ENCODE assay signal across 12 mouse cellular contexts in the genomic region with DNA sequence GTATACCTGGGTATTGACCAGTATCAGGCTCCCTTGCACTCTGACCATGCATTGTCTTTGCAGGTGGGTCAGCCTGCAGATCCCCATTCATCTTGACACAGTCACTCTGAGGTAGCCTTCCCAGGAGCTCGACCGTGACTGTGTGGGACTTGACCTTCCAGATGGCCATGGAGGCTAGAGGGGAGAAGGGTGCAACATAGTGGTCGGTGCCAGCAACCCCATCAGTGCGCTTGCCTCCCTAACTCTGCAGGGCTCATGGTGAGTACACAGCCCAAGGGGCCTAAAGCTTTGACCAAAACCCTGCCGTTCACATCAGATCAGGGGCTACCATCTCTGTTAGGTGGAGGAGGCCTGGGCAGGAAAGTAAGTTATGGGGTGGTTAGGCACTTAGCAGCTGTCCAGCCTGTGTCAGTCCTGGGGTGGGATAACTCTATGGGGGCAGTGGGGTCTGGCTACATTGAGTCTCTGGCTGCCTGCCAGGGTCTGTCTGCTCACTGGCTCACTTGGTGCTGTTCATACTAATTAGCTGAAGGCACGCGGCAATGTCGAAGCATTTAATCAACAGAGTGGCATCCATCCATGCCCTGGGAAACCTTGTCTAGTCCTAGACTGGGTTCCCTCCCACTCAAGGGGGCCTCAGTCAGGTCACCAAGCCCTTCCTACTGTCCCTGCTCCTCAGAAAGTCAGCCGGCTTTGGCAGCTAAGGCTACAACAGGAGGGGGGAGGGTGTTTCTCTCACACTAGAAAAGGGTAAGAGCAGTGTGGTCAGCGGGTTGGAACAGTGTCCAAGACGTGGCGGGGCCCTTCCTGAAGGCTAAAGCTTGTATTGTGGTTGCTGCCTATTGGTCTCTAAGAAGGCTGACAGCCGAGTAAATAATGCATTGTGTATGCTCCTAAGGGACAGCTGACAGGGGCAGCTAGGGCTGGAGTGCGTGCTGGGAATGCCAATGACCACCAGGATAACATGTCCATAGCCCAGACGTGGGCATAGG. TPM values are rescaled to one million over a fixed set of nuclear protein-coding genes. Genes with fewer than 3 reads are reported as not detected.
A peak's percentile ranks its signal among the peaks of the same experiment; 100 is the strongest.
DNase-seq lines count a peak whose midpoint lies in the region; ATAC-seq and TF ChIP-seq lines count a peak whose summit lies in the region.
"Had no signal": no experiment of that assay in that cellular context is flagged by ENCODE, and none has a peak within 500 bp of the region (broad histone marks: within the 10 kb centered on the region; RNA-seq: fewer than 3 reads in every experiment).

No protein-coding gene starts in this region.

- peaks cover 9% of the 10 kb centered on the region for H3K27me3 ChIP-seq in kidney, embryonic 16.5 days (ENCODE audit: insufficient read depth, low read length)
- H3K27me3 ChIP-seq in cerebellum, adult 2 months (ENCODE audit: control insufficient read depth, insufficient read depth, low read length), result no peaks in the 10 kb centered on the region
- no peaks in the 10 kb centered on the region for H3K27me3 ChIP-seq in forebrain, postnatal 0 days (ENCODE audit: insufficient read depth, low read length)
- H3K27me3 ChIP-seq in midbrain, postnatal 0 days (ENCODE audit: insufficient read depth, low read length), result no peaks in the 10 kb centered on the region
- peaks cover 23% of the 10 kb centered on the region; the same call in 1 of the 2 replicates for H3K27me3 ChIP-seq in intestine, postnatal 0 days (replicated peaks; ENCODE audit: control insufficient read depth, insufficient read depth, low read length)

- H3K4me2 ChIP-seq in kidney, embryonic 16.5 days (replicated peaks; ENCODE audit: low read depth, low read length), result no peak overlapping the region
- peak overlapping the region; percentile 67 for H3K4me2 ChIP-seq in forebrain, postnatal 0 days (ENCODE audit: low read depth)
- H3K4me2 ChIP-seq in midbrain, postnatal 0 days (ENCODE audit: low read depth, low read length, poor library complexity, severe bottlenecking), result peak overlapping the region; percentile 64
- no peak overlapping the region for H3K4me2 ChIP-seq in intestine, postnatal 0 days (replicated peaks; ENCODE audit: low read depth)

- H3K4me3 ChIP-seq in kidney, embryonic 16.5 days (ENCODE audit: low read length), result no peak overlapping the region
- peak overlapping the region; percentile 22 for H3K4me3 ChIP-seq in cerebellum, adult 2 months (replicated peaks; ENCODE audit: insufficient read depth, low read depth, low read length)
- H3K4me3 ChIP-seq in forebrain, postnatal 0 days (ENCODE audit: low read depth, low read length), result peak overlapping the region; percentile 40
- peak overlapping the region; percentile 36 for H3K4me3 ChIP-seq in midbrain, postnatal 0 days (ENCODE audit: low read depth, low read length)
- no peak overlapping the region for H3K4me3 ChIP-seq in intestine, postnatal 0 days (ENCODE audit: low read depth, low read length)
- H3K4me3 ChIP-seq: limb, embryonic 13.5 days had no signal

- TF ChIP-seq POLR2A in cerebellum, adult 2 months (IDR thresholded peaks at IDR 0.05; ENCODE audit: borderline replicate concordance, insufficient read depth, low read length), result no peak

- no peaks in the 10 kb centered on the region for H3K9me3 ChIP-seq in kidney, embryonic 16.5 days (ENCODE audit: low read length)
- no peaks in the 10 kb centered on the region for H3K9me3 ChIP-seq in forebrain, postnatal 0 days (ENCODE audit: low read length)
- H3K9me3 ChIP-seq in midbrain, postnatal 0 days (ENCODE audit: low read length), result no peaks in the 10 kb centered on the region
- no peaks in the 10 kb centered on the region for H3K9me3 ChIP-seq in intestine, postnatal 0 days (ENCODE audit: control insufficient read depth)
- H3K9me3 ChIP-seq: limb, embryonic 13.5 days had no signal

- no peak overlapping the region for H3K9ac ChIP-seq in kidney, embryonic 16.5 days (replicated peaks; ENCODE audit: low read length)
- peak overlapping the region; percentile 40 for H3K9ac ChIP-seq in forebrain, postnatal 0 days
- H3K9ac ChIP-seq in midbrain, postnatal 0 days (replicated peaks; ENCODE audit: low read length, poor library complexity, severe bottlenecking), result peak overlapping the region; percentile 61
- H3K9ac ChIP-seq in intestine, postnatal 0 days (ENCODE audit: low read depth, low read length), result no peak overlapping the region

- H3K36me3 ChIP-seq in kidney, embryonic 16.5 days (ENCODE audit: insufficient read depth, low read length), result no peaks in the 10 kb centered on the region
- no peaks in the 10 kb centered on the region for H3K36me3 ChIP-seq in forebrain, postnatal 0 days (ENCODE audit: insufficient read depth)
- H3K36me3 ChIP-seq in midbrain, postnatal 0 days (ENCODE audit: insufficient read depth, low read length), result no peaks in the 10 kb centered on the region
- H3K36me3 ChIP-seq in intestine, postnatal 0 days (ENCODE audit: control insufficient read depth, insufficient read depth), result no peaks in the 10 kb centered on the region
- H3K36me3 ChIP-seq: limb, embryonic 13.5 days had no signal

- no peak overlapping the region for H3K27ac ChIP-seq in kidney, embryonic 16.5 days (ENCODE audit: low read length)
- no peak overlapping the region for H3K27ac ChIP-seq in cerebellum, adult 2 months (ENCODE audit: insufficient read depth, low read length)
- 0 out of 2 replicates have a peak overlapping the region, but pooled peaks have one; percentile 79 for H3K27ac ChIP-seq in forebrain, postnatal 0 days (ENCODE audit: low read depth, low read length)
- peak overlapping the region; percentile 77 for H3K27ac ChIP-seq in midbrain, postnatal 0 days (ENCODE audit: low read depth, low read length)
- H3K27ac ChIP-seq in intestine, postnatal 0 days (ENCODE audit: low read depth, low read length), result no peak overlapping the region
- H3K27ac ChIP-seq: limb, embryonic 13.5 days had no signal

- no peak for TF ChIP-seq CTCF in cerebellum, adult 2 months (IDR thresholded peaks at IDR 0.05; ENCODE audit: borderline replicate concordance, insufficient read depth, low read depth, low read length)
- no peak for TF ChIP-seq CTCF in forebrain, postnatal 0 days (IDR thresholded peaks at IDR 0.05; ENCODE audit: low read depth)
- TF ChIP-seq CTCF in midbrain, postnatal 0 days (IDR thresholded peaks at IDR 0.05), result no peak
- TF ChIP-seq CTCF in intestine, postnatal 0 days (IDR thresholded peaks at IDR 0.05; ENCODE audit: low read depth), result no peak

- peaks cover 19% of the 10 kb centered on the region for H3K4me1 ChIP-seq in kidney, embryonic 16.5 days (ENCODE audit: insufficient read depth, low read length)
- 0 out of 2 replicates have a peak, but pooled peaks cover 6% of the 10 kb centered on the region for H3K4me1 ChIP-seq in cerebellum, adult 2 months (ENCODE audit: control insufficient read depth, insufficient read depth, low read length)
- H3K4me1 ChIP-seq in forebrain, postnatal 0 days (ENCODE audit: insufficient read depth), result peaks cover 12% of the 10 kb centered on the region; the same call in 1 of the 2 replicates
- H3K4me1 ChIP-seq in midbrain, postnatal 0 days (ENCODE audit: insufficient read depth, low read length), result peaks cover 42% of the 10 kb centered on the region
- no peaks in the 10 kb centered on the region for H3K4me1 ChIP-seq in intestine, postnatal 0 days (replicated peaks; ENCODE audit: control insufficient read depth, insufficient read depth, low read length)

- no peak for DNase-seq in kidney, adult 18-20 months
- DNase-seq in cerebellum, adult 2 months, result peak; percentile 26 to 32
- DNase-seq in forebrain, postnatal 0 days, result peak; percentile 68
- DNase-seq in midbrain, postnatal 0 days (ENCODE audit: low spot score), result peak; percentile 86
- no peak for DNase-seq in adrenal gland, adult 2 months
- no peak for DNase-seq in lung, adult 18-20 months
- DNase-seq: gastrocnemius, postnatal 10 days had no signal

- peak; percentile 56 for ATAC-seq in kidney, embryonic 16.5 days (ENCODE audit: low FRiP score, low TSS enrichment)
- ATAC-seq in forebrain, postnatal 0 days, result peak; percentile 32
- ATAC-seq in midbrain, postnatal 0 days (ENCODE audit: low FRiP score), result peak; percentile 47
- no peak for ATAC-seq in intestine, postnatal 0 days
- ATAC-seq: inflammation-experienced regulatory T-cells, adult 6 months had no signal

- 35% methylated on average over 15 of the region's 15 CpGs for WGBS in kidney, embryonic 16.5 days
- 62% methylated on average over 15 of the region's 15 CpGs for WGBS in cerebellum, adult 2 months
- 20% methylated on average over 15 of the region's 15 CpGs for WGBS in forebrain, postnatal 0 days
- WGBS in midbrain, postnatal 0 days, result 20% methylated on average over 15 of the region's 15 CpGs
- WGBS in intestine, postnatal 0 days, result 70% methylated on average over 15 of the region's 15 CpGs

RNA-seq across cellular contexts. Expression of a gene that starts 1.5 kb away (rescaled TPM):
- 0.46 and 1.0 TPM in 2 replicates for polyA plus RNA-seq in kidney, embryonic 16.5 days (2015; fragmentation: Nextera tagmentation; extraction: Ambion mirVana)
- polyA plus RNA-seq in cerebellum, adult 2 months (2012; rRNA removed), result 19.9 and 21.5 TPM in 2 replicates
- total RNA-seq in forebrain, postnatal 0 days (2014; rRNA removed), result 12.2 and 17.1 TPM in 2 replicates
- polyA plus RNA-seq in forebrain, postnatal 0 days (2015; fragmentation: Nextera tagmentation; extraction: Ambion mirVana), result 18.0 and 39.3 TPM in 2 replicates
- total RNA-seq in midbrain, postnatal 0 days (2014; rRNA removed), result 22.0 and 27.8 TPM in 2 replicates
- 47.6 and 55.3 TPM in 2 replicates for polyA plus RNA-seq in midbrain, postnatal 0 days (2015; fragmentation: Nextera tagmentation; extraction: Ambion mirVana)
- 0.08 and 0.51 TPM in 2 replicates for polyA plus RNA-seq in intestine, postnatal 0 days (2015; fragmentation: Nextera tagmentation; extraction: Ambion mirVana)
- total RNA-seq in adrenal gland, adult 2 months (2021), result 1 to 10 TPM; 2.6 to 4.5 TPM
- polyA plus RNA-seq in adrenal gland, adult 2 months (2012; rRNA removed), result 3.4 and 4.5 TPM in 2 replicates
- total RNA-seq: megakaryocyte-erythroid progenitor cell, adult 5-6 weeks had no signal
- polyA plus RNA-seq: inflammation-experienced regulatory T-cells, adult 6 months had no signal

RNA-seq across cellular contexts. Expression of a gene that starts 59.1 kb away (rescaled TPM):
- 0.12 and 0.22 TPM in 2 replicates for polyA plus RNA-seq in kidney, embryonic 16.5 days (2015; fragmentation: Nextera tagmentation; extraction: Ambion mirVana)
- polyA plus RNA-seq in cerebellum, adult 2 months (2012; rRNA removed), result 139 and 160 TPM in 2 replicates
- total RNA-seq in forebrain, postnatal 0 days (2014; rRNA removed), result 28.9 and 48.4 TPM in 2 replicates
- 7.1 and 10.0 TPM in 2 replicates for polyA plus RNA-seq in forebrain, postnatal 0 days (2015; fragmentation: Nextera tagmentation; extraction: Ambion mirVana)
- total RNA-seq in midbrain, postnatal 0 days (2014; rRNA removed), result 71.5 and 80.6 TPM in 2 replicates
- 20.2 and 22.4 TPM in 2 replicates for polyA plus RNA-seq in midbrain, postnatal 0 days (2015; fragmentation: Nextera tagmentation; extraction: Ambion mirVana)
- polyA plus RNA-seq in intestine, postnatal 0 days (2015; fragmentation: Nextera tagmentation; extraction: Ambion mirVana), result 0.08 and 0.23 TPM in 2 replicates
- total RNA-seq in adrenal gland, adult 2 months (2021), result under 1 TPM; 0.59 to 0.66 TPM
- polyA plus RNA-seq in adrenal gland, adult 2 months (2012; rRNA removed), result 0.53 and 0.54 TPM in 2 replicates
- total RNA-seq: megakaryocyte-erythroid progenitor cell, adult 5-6 weeks had no signal

Comparison
In these comparisons a context has a peak if more than half of its experiments do, and no peak if none do; other contexts are left out.
1. H3K27ac ChIP-seq: peak in forebrain, postnatal 0 days (single experiment) and midbrain, postnatal 0 days (single experiment); none in kidney, embryonic 16.5 days (single experiment), cerebellum, adult 2 months (single experiment) and intestine, postnatal 0 days (single experiment).
2. H3K4me2 ChIP-seq: peak in forebrain, postnatal 0 days (single experiment) and midbrain, postnatal 0 days (single experiment); none in kidney, embryonic 16.5 days (single experiment) and intestine, postnatal 0 days (single experiment).
3. H3K4me3 ChIP-seq: peak in cerebellum, adult 2 months (single experiment), forebrain, postnatal 0 days (single experiment) and midbrain, postnatal 0 days (single experiment); none in kidney, embryonic 16.5 days (single experiment) and intestine, postnatal 0 days (single experiment).
4. H3K9ac ChIP-seq: peak in forebrain, postnatal 0 days (single experiment) and midbrain, postnatal 0 days (single experiment); none in kidney, embryonic 16.5 days (single experiment) and intestine, postnatal 0 days (single experiment).
5. DNase-seq: peak in cerebellum, adult 2 months (2 of 2), forebrain, postnatal 0 days (single experiment) and midbrain, postnatal 0 days (single experiment); none in kidney, adult 18-20 months (single experiment), adrenal gland, adult 2 months (single experiment) and lung, adult 18-20 months (0 of 2).